Mouse (Mus musculus): Measurements from ENCODE around the gene Tmub2. TPM values are rescaled to one million over a fixed set of nuclear protein-coding genes. Genes with fewer than 3 reads are reported as not detected.

Gene Tmub2
- total and polyA plus RNA-seq, 3 experiments = 27.0 to 32.9 (median 31.0) TPM

DNA sequence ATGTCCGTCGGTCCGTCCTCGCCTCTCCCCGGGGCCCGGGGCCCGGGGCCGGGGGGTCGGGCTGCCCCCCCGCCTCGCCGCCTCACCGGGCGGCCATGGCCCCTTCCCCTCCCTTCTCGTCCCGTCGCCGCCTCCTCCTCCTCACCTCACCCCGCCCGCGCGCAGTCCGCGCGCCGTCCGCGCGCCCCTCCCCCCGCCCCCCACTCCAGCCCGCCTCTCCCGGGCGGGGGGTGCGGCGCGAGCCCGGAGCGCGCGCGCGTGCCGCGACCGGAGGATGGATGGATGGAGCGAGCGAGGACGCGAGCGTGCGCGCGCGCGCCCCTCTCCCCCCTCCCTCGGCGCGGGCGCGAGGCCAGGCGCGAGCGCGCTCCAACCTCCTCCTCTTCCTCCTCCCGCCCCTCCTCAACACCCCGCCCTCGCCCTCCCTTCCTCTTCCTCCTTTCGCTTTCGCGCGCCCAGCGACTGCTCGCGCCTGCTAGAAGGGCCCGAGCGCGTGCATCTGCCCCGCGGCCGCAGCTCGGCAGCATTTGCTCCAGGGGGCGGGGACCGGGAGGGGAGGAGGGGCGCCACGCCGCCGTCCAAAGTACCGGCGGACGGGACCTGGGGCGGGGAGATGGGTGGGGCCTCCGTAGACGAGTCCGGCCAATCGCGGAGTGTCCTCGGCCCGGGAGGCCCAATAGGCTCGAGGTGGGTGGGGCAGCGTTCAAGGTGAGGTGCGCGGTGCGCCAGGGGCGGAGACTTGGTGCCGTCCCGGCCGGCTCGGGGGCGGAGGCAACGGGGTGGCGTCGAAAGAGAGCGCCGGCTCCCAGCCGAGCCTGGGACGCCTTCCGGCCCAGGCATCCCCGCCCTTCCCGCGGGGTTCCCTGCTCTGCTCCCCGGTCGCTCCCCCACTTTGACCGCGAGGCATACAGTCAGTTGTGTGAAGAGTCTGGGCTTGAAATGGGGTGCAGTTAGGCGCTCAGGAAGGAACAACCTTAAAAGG, 12.1 kb downstream of the Tmub2 start, which contains the start of gene Atxn7l3 (continued):
- peak; percentile 11; the same call in 1 of the 2 replicates for TF ChIP-seq ZNF384 (IDR thresholded peaks at IDR 0.05; ENCODE audit: low read depth, low read length)

GRCm38 (mm10) chr11:102297577-102298556, 13.1 kb downstream of the Tmub2 start:
- H3K27me3 ChIP-seq (replicated peaks) = no peaks in the 10 kb centered on the region
- dilution Hi-C loops (cut with MboI; ENCODE audit: extremely low pct_ligation_motif_present, extremely low pct_unique_long_range_greater_than_20kb, low sequenced_read_pairs) = no loop called here
- H3K4me3 ChIP-seq (replicated peaks in 1 of 3; ENCODE audit: low read depth in 2 of 3, low read length in 2 of 3, poor library complexity in 1 of 3) = peak overlapping the region; percentile 77 to 96 (median 82)
- peaks cover 10 to 21% of the 10 kb centered on the region in 2 experiments for H3K36me3 ChIP-seq (replicated peaks in 1 of 2; ENCODE audit: control insufficient read depth in 1 of 2, insufficient read depth in 1 of 2, low read length in 1 of 2)
- in situ Hi-C loops (cut with MboI; ENCODE audit: low pct_ligation_motif_present, low pct_unique_long_range_greater_than_20kb, low sequenced_read_pairs) = no loop called here
- peaks cover 2% of the 10 kb centered on the region for H3K9me3 ChIP-seq (replicated peaks; ENCODE audit: low read length)
- H3K27ac ChIP-seq (ENCODE audit: insufficient read depth, low read depth) = peak overlapping the region; percentile 92
- peak overlapping the region; percentile 79 for H3K9ac ChIP-seq (ENCODE audit: insufficient read depth, low read depth)
- peak overlapping the region; percentile 97 for H3K4me2 ChIP-seq (ENCODE audit: insufficient read depth, low read depth, poor library complexity, severe bottlenecking)
- peaks cover 13% of the 10 kb centered on the region for H3K79me2 ChIP-seq (replicated peaks; ENCODE audit: control insufficient read depth, extremely low read depth, insufficient read depth, poor library complexity, severe bottlenecking)
- TF ChIP-seq ELF1 (IDR thresholded peaks at IDR 0.05; ENCODE audit: low read depth, low read length) = peak; percentile 77
- TF ChIP-seq TBP (conservative IDR thresholded peaks at IDR 0.05; ENCODE audit: low read depth, low read length) = peak; percentile 87
- TF ChIP-seq ZNF384 (IDR thresholded peaks at IDR 0.05; ENCODE audit: low read depth, low read length) = peak; percentile 87
- peak; percentile 72; the same call in 1 of the 2 replicates for TF ChIP-seq CHD1 (IDR thresholded peaks at IDR 0.05; ENCODE audit: low read depth, low read length)
- peak; percentile 82 for TF ChIP-seq MXI1 (IDR thresholded peaks at IDR 0.05; ENCODE audit: low read depth, low read length)
- 0 out of 2 replicates have a peak, but pooled peaks have one; percentile 13 for TF ChIP-seq E2F4 (IDR thresholded peaks at IDR 0.05; ENCODE audit: insufficient replicate concordance, low read depth, low read length)
- TF ChIP-seq POLR2A (IDR thresholded peaks at IDR 0.05; ENCODE audit: low read depth, low read length) = peak; percentile 34; the same call in 1 of the 2 replicates
- peak; percentile 7; the same call in 1 of the 2 replicates for TF ChIP-seq BHLHE40 (IDR thresholded peaks at IDR 0.05; ENCODE audit: low read depth, low read length)
- TF ChIP-seq NRF1 (IDR thresholded peaks at IDR 0.05; ENCODE audit: low read depth, low read length) = no peak
- peak; percentile 53; the same call in 1 of the 2 replicates for TF ChIP-seq POLR2AphosphoS2 (IDR thresholded peaks at IDR 0.05; ENCODE audit: low read depth, low read length)
- no peak; the same call in none of the 2 replicates for TF ChIP-seq MYC (IDR thresholded peaks at IDR 0.05; ENCODE audit: low read depth, low read length)
- TF ChIP-seq JUN (IDR thresholded peaks at IDR 0.05; ENCODE audit: insufficient read depth, low read depth, low read length) = no peak; the same call in 1 of the 2 replicates
- TF ChIP-seq CHD2 (IDR thresholded peaks at IDR 0.05; ENCODE audit: low read length) = peak; percentile 11; the same call in 1 of the 2 replicates
- TF ChIP-seq KAT2A (IDR thresholded peaks at IDR 0.05; ENCODE audit: insufficient replicate concordance, low read length) = no peak
- no peak for TF ChIP-seq RAD21 (IDR thresholded peaks at IDR 0.05; ENCODE audit: low read depth, low read length)
- TF ChIP-seq HCFC1 (IDR thresholded peaks at IDR 0.05; ENCODE audit: low read depth, low read length) = peak; percentile 53
- peak; percentile 52 for TF ChIP-seq TCF12 (IDR thresholded peaks at IDR 0.05; ENCODE audit: low read depth, low read length)
- TF ChIP-seq SIN3A (IDR thresholded peaks at IDR 0.05; ENCODE audit: low read length) = peak; percentile 84
- peaks cover 6 to 37% of the 10 kb centered on the region in 2 experiments; a peak in 3 of 4 replicates for H3K4me1 ChIP-seq (ENCODE audit: control insufficient read depth in 1 of 2, insufficient read depth in 2 of 2)
- peak; percentile 73 for DNase-seq (ENCODE audit: extremely low read depth)

Data from CH12.LX (cell line).